Mouse (Mus musculus) liver, adult 2 months (tissue): ENCODE results near the gene Cox19.

Experiments
- CTCF ChIP-seq: fragments of 200-500 bp; IDR thresholded peaks from 2 replicates; pipeline ENCODE4 v1.5.1; 2011; ENCODE audit warnings: low read depth, low read length, control low read depth
- POLR2A ChIP-seq: fragments of 200-500 bp; IDR thresholded peaks from 2 replicates; pipeline ENCODE4 v1.6.1; 2011; ENCODE audit warnings: low read length, control low read depth; ENCODE audit not compliant: insufficient read depth; ENCODE audit errors: extremely low read depth

DNA sequence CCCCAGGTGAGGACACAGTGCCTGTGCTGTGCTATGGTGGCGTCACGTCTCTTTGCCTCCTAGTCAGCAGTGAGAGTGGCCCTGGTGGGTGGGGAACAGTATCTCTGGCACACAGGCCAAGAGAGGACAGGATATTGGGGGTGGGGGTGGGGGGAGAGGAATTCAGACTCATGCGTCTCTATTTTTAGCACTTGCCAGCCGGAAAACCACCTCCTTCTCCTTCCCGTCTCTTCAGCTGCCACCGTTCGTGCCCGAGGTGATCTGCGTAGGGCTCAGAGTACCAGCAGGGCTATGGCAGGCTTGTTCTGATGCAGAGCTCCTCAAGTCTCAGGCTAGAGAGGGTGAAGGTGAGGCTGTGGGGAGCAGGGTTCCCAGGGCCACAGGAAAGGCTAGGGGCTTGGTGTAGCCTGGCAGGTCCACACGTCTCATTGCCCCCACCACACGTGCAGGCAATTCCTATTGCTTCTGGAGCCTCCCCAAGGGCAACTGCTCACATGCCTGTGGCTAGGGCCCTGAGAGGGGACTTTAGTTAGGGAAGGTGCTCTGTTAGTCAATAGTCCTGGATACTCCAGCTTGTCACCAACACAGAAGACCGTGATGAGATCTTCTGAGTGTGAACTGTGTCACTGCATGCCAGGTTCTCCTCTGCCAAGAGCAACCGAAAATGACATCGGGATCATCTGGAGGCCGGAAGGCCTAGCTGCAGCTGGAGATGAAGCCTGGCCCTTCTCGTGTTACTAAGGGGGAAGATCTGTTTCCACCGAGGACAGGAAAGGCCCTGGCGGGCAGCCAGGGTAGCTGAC, 26.5 kb upstream of the Cox19 start, which contains the start of gene Gpr146:
- TF ChIP-seq CTCF, result no peak
- no peak for TF ChIP-seq POLR2A
